Mouse (Mus musculus) cerebellum, adult 2 months (tissue): ENCODE results near the gene Ikzf1.

ENCODE experiments used
- CTCF ChIP-seq: fragments of 200-500 bp; IDR thresholded peaks from 2 replicates; pipeline ENCODE4 v1.5.1; 2011; ENCODE audit warnings: low read depth, mild to moderate bottlenecking, control low read depth, low read length, moderate library complexity, borderline replicate concordance; ENCODE audit not compliant: insufficient read depth
- POLR2A ChIP-seq: fragments of 200-500 bp; IDR thresholded peaks from 2 replicates; pipeline ENCODE4 v1.6.1; 2011; ENCODE audit warnings: low read length, control low read depth, borderline replicate concordance; ENCODE audit not compliant: insufficient read depth

GRCm38 (mm10) chr11:11725252-11725875 lies 40.6 kb downstream of the Ikzf1 start:
- no peak for TF ChIP-seq CTCF
- TF ChIP-seq POLR2A, result no peak
